Mouse (Mus musculus) 416B (cell line): Measurements from ENCODE around the gene Cdkl1.

ENCODE experiments used
- DNase-seq: peaks from one replicate; pipeline ENCODE4 v3.0.0; 2011; ENCODE audit warnings: low read depth

Cdkl1 gene

GRCm38 (mm10) chr12:69783247-69784025, 7.6 kb downstream of the Cdkl1 start:
- DNase-seq: peak; percentile 47

GRCm38 (mm10) chr12:69781935-69782650, 9.0 kb downstream of the Cdkl1 start:
- peak; percentile 43 for DNase-seq

GRCm38 (mm10) chr12:69781480-69781879, 9.6 kb downstream of the Cdkl1 start:
- DNase-seq: no peak

- DNase-seq: no peak
These were observed 13.1 kb downstream of the Cdkl1 start for GRCm38 (mm10) chr12:69777957-69778356.

- DNase-seq: no peak
These were observed 13.7 kb downstream of the Cdkl1 start for GRCm38 (mm10) chr12:69777341-69777730.

- DNase-seq: peak; percentile 40
These were observed 14.3 kb downstream of the Cdkl1 start for GRCm38 (mm10) chr12:69776607-69777340.

- no peak for DNase-seq
These were observed 22.2 kb downstream of the Cdkl1 start for GRCm38 (mm10) chr12:69768841-69769240.

- DNase-seq: peak; percentile 15
These were observed 23.4 kb downstream of the Cdkl1 start for GRCm38 (mm10) chr12:69767476-69768258.

GRCm38 (mm10) chr12:69766185-69766904, 24.7 kb downstream of the Cdkl1 start:
- peak; percentile 90 for DNase-seq

GRCm38 (mm10) chr12:69765543-69765942, 25.5 kb downstream of the Cdkl1 start:
- DNase-seq: no peak

GRCm38 (mm10) chr12:69761603-69762002, 29.5 kb downstream of the Cdkl1 start:
- no peak for DNase-seq

- no peak for DNase-seq
These were observed 30.2 kb downstream of the Cdkl1 start for GRCm38 (mm10) chr12:69760743-69761406.

- DNase-seq: no peak
These were observed 31.1 kb downstream of the Cdkl1 start for GRCm38 (mm10) chr12:69760014-69760413.

GRCm38 (mm10) chr12:69759267-69759885, 31.7 kb downstream of the Cdkl1 start:
- no peak for DNase-seq

- DNase-seq: no peak
These were observed 32.6 kb downstream of the Cdkl1 start for GRCm38 (mm10) chr12:69758221-69759185.

- DNase-seq: peak; percentile 59
These were observed 33.5 kb downstream of the Cdkl1 start for GRCm38 (mm10) chr12:69757418-69758141.

GRCm38 (mm10) chr12:69756015-69756414, 35.1 kb downstream of the Cdkl1 start:
- DNase-seq: no peak

GRCm38 (mm10) chr12:69753936-69754335, 37.1 kb downstream of the Cdkl1 start:
- DNase-seq: no peak
